Mouse (Mus musculus) C2C12 (cell line): ENCODE measurements at regions not wholly inside any gene's neighbourhood (a gene's known extent, or its start where the extent isn't known, plus 50 kb on each side); places are given as distances from the start of the nearest gene placed in this dataset.

Experiments
- CEBPB ChIP-seq: IDR thresholded peaks from one replicate; pipeline ENCODE4 v1.6.1; 2011; ENCODE audit warnings: low read depth, mild to moderate bottlenecking, control low read depth, moderate library complexity
- CTCF ChIP-seq: IDR thresholded peaks from one replicate; pipeline ENCODE4 v1.5.1; 2011; ENCODE audit not compliant: control insufficient read depth, insufficient read depth, insufficient read length
- FOSL1 ChIP-seq: IDR thresholded peaks from one replicate; pipeline ENCODE4 v1.8.0; 2011; ENCODE audit warnings: mild to moderate bottlenecking, low read length; ENCODE audit not compliant: poor library complexity, insufficient read depth, severe bottlenecking
- MAX ChIP-seq: IDR thresholded peaks from one replicate; pipeline ENCODE4 v1.6.1; 2011; ENCODE audit warnings: mild to moderate bottlenecking, control low read depth
- MYOD1 ChIP-seq: IDR thresholded peaks from one replicate; pipeline ENCODE4 v1.6.1; 2011; ENCODE audit warnings: low read depth; ENCODE audit not compliant: control insufficient read depth, insufficient read length
- MYOG ChIP-seq: IDR thresholded peaks from one replicate; pipeline ENCODE4 v1.6.1; 2011; ENCODE audit not compliant: control insufficient read depth, insufficient read length; ENCODE audit errors: extremely low read depth
- USF1 ChIP-seq: IDR thresholded peaks from one replicate; pipeline ENCODE4 v1.6.1; 2011; ENCODE audit warnings: low read depth, mild to moderate bottlenecking, control low read depth, moderate library complexity

GRCm38 (mm10) chr12:45590191-45590590, 515.7 kb upstream of the Stxbp6 start:
- TF ChIP-seq CTCF (no peak), MAX (no peak), USF1 (no peak), MYOD1 (no peak), CEBPB (no peak), MYOG (no peak), FOSL1 (no peak)
